Mouse (Mus musculus): Measurements from ENCODE around the gene Tusc2.
A peak's percentile ranks its signal among the peaks of the same experiment; 100 is the strongest.

GRCm38 (mm10) chr9:107541474-107542351, 21.3 kb upstream of the Tusc2 start, which contains the start of the genes Cyb561d2 and Nprl2:
- no peak for TF ChIP-seq ZC3H11A (IDR thresholded peaks at IDR 0.05; ENCODE audit: borderline replicate concordance, low read depth, low read length)
- no peak for TF ChIP-seq ZNF384 (IDR thresholded peaks at IDR 0.05; ENCODE audit: low read depth, low read length)
- TF ChIP-seq CHD2 (IDR thresholded peaks at IDR 0.05; ENCODE audit: low read depth, low read length): peak; percentile 17; the same call in 1 of the 2 replicates
- TF ChIP-seq MAFK (IDR thresholded peaks at IDR 0.05; ENCODE audit: insufficient read depth, low read depth, low read length): no peak
